Mouse (Mus musculus): ENCODE measurements around the gene Rnf151.
"Not testable (repeated sequence)": the region's sequence is repeated elsewhere in the genome, so short reads cannot be mapped to it uniquely, and the experiment has no call there.

Rnf151 gene

DNA sequence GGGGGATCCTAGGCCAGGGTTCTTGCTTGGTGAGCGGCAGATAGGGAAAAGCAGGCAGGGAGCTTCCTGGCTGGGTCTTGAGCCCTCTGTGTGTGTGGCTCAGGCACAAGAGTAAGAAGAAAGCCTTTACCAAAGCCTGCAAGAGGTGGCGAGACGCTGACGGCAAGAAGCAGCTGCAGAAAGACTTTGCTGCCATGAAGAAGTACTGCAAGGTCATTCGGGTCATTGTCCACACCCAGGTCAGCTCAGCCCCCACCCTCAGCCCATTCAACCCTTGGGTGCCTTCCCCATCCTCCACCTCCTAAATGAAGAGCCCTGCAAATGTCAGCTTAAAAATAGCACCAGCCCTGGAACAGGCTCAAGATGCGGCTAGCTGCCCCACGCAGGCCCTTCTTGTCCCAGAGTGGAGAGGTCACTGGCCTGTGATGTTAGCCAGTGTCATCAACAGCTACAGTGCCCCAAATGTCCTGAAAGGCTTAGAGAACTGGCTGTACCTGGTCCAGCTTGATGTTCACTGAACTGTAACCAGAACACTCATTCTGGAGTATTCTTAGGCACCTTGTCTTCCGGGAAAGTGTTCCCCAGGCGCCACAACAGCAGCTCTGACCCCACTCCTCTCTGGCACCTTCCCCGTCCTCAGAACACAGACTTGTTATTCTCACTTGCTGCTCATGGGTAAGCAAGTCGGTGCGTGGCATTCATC lies 14.5 kb upstream of the Rnf151 start:
- no peak for DNase-seq (ENCODE audit: low spot score)

DNA sequence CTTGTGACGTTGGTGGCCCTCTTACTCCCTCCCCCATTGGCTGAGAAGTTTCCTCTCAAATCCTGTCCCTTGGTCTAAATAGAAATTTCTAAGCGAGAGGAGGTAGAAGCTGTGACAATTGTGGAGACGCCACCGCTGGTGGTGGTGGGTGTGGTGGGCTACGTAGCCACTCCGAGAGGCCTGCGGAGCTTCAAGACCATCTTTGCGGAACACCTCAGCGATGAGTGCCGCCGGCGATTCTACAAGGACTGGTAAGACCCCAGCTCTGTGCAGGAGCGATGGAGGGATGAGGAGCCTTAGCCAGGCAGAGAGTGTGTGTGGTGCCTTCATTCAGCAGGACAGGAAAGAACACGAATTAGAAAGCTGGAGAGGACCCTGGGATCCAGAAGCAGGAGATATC lies 12.9 kb upstream of the Rnf151 start:
- no peak for DNase-seq (ENCODE audit: low spot score)

GRCm38 (mm10) chr17:24729067-24729466 lies 11.2 kb upstream of the Rnf151 start:
- DNase-seq (ENCODE audit: low spot score), result no peak

GRCm38 (mm10) chr17:24728184-24728583 lies 10.3 kb upstream of the Rnf151 start:
- DNase-seq (ENCODE audit: low spot score), result no peak

- no peak for DNase-seq (ENCODE audit: low spot score)
These were observed 9.8 kb upstream of the Rnf151 start, which contains the start of gene Rpl3l for GRCm38 (mm10) chr17:24727618-24728017. Rpl3l (plus strand) TSS chr17:24727820.

DNA sequence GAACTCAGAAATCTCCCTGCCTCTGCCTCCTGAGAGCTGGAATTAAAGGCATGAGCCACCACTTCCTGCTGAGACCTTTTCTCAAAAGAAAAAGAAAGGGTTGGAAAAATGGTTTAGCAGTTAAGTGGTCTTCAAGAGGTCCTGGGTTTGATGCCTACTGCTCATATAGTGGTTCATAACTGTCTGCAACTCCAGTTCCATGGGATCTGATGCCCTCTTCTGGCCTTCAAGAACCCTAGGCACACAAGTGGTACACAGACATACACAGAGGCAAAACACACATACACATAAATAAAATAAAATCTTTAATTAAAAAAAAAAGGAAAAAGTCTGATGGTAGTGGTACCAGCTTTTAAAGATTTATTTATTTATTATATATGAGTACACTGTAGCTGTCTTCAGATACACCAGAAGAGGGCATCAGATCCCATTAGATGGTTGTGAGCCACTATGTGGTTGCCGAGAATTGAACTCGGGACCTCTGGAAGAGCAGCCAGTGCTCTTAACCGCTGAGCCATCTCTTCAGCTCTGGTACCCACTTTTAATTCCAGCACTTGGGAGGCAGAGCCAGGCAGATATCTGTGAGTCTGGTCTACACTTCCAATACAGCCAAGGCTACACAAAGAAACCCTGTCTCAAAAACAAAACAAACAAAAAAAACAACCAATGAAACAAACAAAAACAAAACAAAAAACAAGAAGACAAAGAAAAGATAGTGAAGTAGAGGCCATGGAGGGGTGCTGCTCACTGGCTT lies 8.0 kb upstream of the Rnf151 start:
- no peak for DNase-seq (ENCODE audit: low spot score)

DNA sequence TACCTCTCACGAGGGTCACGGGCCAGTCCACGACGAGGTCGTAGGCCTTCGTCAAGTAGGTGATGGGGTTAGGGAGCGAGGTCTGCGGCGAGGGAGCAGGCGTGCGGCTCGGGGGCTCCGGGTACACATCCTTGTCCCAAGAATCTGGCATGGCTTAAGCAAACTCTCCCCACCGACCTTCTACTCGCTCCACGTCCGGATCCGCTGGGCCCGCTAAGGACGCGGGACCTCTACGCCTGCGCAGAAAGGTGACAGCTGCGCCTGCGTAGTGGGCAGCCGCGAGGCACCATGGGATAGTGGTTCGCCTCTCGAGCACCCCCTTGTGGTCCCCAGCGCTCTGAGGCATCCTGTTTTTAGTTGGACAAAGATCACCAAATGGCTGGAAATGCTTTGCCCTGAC lies 6.3 kb upstream of the Rnf151 start, which contains the start of gene Ndufb10:
Gene Ndufb10, minus strand, starts transcription at position 295 of the 400 bp plus-strand sequence.
- DNase-seq (ENCODE audit: low spot score), result peak; percentile 98

- no peak for DNase-seq (ENCODE audit: low spot score)
These were observed 6.0 kb upstream of the Rnf151 start for GRCm38 (mm10) chr17:24723881-24724180.

DNA sequence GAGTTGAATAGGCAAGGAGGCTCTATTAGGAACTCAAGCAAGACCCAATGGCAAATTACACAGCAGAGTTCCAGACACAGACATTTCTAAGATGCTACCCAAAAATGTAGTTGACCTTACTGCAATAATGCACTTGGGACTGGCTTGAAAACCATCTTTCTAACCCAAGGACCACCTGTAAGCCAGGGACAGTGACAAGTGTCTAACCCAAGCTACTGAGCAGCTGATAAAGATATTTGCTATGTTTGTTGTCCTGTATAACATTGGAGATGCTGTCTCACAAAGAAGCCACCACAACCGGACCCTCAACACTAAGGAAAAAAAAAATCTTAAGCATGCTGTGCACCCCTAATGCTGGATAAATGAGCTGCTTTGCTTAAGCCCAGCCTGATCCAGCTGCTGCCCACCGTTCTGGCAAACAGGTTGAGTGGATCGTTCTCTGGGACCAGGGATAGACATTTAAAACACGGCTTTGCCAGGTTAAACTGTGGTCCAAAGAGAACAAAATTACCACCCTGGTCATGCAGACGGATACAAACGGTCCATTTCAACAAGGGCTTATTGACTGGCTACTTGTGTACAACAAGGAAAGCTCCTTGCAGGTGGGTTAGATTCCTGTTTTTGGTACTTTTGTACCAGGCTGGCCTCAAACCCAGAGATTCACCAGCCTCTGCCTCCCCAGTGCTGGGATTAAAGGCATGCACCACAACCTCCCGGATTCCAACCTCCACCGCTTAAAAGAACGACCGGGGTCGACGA lies 5.4 kb upstream of the Rnf151 start:
- no peak for DNase-seq (ENCODE audit: low spot score)

DNA sequence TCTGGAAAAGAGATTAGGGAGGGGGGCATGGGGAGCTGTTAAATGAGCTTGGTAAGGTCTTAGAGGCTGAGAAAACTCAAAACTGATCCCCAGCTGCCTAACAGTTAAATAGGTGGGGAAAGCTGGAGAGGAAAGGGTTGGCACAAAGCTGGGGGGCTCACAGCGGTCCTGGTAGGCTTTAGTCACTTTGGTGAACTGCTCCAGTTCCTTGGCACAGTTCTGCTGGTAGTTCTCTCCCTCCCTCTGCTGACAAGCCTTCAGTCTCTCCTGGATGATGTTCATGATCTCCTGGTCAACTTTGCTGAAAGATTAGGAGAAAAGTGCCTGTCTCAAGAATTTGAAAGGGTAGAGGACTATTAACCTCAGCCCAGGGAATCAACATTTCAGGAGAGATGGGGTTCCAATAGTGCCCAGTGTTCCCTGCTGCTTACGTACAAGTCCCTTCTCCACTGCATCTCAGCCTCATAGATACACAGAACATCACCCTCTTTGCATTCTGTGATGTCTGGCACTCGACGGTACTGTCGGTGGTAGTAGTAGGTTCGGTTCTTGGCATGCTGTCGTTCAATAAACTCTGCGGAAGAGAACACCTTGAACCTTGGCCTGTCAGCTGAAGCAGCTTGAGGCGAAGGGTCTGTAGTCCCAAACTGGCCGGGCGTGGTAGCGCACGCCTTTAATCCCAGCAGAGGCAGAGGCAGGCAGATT lies 4.5 kb upstream of the Rnf151 start:
- no peak for DNase-seq (ENCODE audit: low spot score)

- DNase-seq (ENCODE audit: low spot score), result not testable (repeated sequence)
These were observed 3.6 kb upstream of the Rnf151 start for GRCm38 (mm10) chr17:24721383-24721955.

DNA sequence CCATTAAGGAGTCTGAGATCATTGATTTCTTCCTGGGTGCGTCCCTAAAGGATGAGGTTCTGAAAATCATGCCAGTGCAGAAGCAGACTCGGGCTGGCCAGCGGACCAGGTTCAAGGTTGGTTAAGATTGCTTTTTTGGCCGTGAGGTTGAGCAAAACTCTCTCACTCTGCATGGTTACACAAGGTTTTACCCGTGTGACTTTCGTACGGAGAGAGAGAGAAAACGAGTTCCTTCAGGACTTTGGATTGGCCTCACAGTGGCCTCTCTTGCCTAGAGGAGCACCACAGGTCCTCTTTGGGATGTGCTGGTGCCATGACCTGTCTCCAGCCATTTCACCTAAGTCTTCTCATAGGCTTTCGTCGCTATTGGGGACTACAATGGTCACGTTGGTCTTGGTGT lies 2.8 kb upstream of the Rnf151 start:
- not testable (repeated sequence) for DNase-seq (ENCODE audit: low spot score)

DNA sequence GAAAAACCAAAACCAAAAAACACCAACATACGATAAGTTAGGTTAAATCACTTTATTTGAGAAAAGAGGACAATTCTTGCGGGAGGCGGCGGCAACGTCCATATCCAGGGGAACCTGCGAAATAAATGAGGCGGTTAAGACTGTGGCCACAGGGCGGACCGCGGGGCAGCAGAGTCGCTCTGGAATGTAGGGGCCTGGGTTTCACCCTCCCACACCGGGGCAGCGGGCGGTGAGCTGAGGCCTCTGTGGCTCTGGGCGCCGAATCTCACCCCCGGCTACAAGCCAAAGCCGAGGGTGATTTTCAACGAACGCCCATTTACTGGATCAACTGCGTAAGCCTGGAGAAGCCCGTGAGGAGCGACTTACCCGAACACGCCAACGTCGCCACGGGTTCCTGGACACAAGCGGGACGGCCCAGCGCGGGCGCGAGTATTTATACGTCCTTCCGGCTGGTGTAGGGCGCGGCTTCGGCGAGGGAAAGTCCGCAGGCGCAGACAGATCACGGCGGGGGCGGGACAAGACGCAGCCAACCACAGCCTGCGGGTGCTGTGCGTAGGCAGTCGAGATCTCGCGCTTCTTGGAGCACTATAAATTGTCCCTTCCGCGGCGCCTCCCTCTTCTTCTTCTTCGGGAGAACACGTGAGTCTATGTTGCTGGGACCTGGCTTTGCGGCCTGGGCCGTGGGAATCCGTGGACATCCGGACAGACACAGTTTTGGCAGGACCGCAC lies 1.8 kb upstream of the Rnf151 start:
- DNase-seq (ENCODE audit: low spot score), result peak; percentile 99

DNA sequence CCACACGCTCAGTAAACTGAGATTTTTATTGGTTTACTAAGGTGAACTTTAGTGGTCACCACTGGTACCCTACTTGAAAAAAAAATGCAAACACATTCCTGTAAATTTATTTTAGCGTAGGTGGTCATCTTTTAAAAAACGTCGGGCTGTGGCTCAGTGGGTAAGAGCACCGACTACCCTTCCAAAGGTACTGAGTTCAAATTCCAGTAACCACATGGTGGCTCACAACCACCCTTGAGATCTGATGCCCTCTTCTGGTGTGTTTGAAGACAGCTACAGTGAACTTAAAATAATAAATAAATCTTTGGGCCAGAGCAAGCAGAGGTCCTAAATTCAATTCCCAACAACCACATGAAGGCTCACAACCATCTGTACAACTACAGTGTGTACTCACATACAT lies 1.1 kb upstream of the Rnf151 start:
- DNase-seq (ENCODE audit: low spot score), result not testable (repeated sequence)

DNA sequence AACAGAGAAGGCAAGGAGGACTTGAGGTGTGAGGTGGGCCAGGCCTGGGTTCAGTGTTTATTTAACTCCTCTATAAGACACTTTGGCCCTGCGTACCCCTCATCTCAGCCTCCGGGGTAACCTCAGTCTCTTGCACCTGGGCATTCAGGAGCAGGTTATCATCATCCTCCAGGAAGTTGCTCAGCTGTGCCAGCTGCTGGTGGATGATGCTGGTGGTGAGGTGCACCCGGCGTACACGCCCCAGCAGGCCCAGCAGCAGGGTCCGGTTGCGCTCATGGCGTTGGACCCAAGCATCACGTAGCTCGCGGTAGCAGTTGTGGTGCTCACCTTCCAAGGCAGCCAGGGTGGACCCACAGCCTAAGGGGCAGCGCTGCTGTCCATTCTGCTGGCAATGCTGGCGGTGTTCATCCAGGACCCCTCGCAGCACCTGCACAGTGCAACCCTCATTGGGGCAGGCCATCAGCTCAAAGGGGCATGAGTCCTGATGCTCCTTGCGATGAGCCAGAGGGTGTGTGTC lies 1.6 kb downstream of the Rnf151 start:
- DNase-seq (ENCODE audit: low spot score), result no peak

DNA sequence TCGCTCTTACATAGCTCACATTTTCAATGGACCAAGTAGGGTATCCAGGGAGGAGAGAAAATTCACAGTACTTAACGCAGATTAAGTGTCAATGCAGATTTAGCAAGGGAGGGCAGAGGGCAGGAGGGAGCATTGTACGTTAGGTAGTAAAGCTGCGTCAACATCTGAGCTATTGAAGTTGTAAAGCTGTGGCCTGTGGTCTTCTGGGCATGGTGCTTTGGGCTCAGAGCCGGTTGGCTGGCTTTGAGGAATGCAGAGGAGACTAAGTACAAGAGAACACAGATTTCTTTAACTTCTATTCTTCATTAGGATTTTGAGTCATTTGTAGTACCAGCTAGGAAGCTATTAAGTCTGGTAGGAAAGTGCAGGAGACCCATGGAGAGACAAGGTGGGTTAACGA lies 2.3 kb downstream of the Rnf151 start:
- DNase-seq (ENCODE audit: low spot score), result no peak

GRCm38 (mm10) chr17:24708646-24709045 lies 9.2 kb downstream of the Rnf151 start:
- no peak for DNase-seq (ENCODE audit: low spot score)

GRCm38 (mm10) chr17:24707801-24708425 lies 9.9 kb downstream of the Rnf151 start:
- no peak for DNase-seq (ENCODE audit: low spot score)

DNA sequence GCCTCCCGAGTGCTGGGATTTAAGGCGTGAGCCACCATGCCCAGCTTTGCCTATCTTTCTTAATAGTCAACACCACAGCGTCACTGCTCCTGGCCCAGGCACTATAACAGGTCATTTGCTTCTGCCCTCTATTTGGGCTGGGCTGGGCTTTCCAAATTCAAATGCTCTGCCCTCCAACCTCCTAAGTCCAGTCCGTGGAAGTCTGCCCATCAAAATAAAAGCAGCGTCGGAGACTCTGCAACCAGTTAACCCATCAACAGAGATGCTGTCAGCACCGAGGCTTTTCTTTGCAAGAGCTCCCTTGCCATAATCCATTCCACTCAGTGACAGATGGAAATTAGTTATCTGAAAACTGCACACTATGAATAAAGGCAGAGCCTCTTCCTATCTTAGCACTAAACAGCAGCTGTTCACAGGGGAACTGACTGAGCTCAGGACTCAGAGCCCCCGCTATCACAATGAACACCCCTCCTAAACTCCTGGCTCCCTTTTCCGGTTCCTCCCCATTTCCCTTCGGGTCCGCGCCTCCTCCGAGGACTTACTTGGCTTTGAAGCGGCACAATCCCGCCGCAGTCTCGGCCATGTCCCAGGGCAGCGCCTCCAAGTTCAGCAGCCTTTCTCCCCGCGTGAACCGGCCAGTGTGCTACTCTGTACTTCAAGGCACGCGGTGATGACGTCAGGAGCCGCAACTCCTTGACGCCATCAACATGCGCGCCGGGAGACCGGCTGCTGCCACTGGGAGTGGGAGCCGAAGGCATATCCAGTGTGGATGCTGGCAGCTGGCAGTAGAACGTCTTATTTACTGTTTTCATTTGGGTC lies 10.7 kb downstream of the Rnf151 start, which contains the start of gene Tbl3:
Gene Tbl3, minus strand, starts transcription at position 679 of the 819 bp plus-strand sequence.
- peak; percentile 94 for DNase-seq (ENCODE audit: low spot score)

- DNase-seq (ENCODE audit: low spot score), result no peak
These were observed 12.0 kb downstream of the Rnf151 start for GRCm38 (mm10) chr17:24705821-24706220.

Measured in layer of hippocampus, adult 11-12 months (tissue).